Mouse (Mus musculus) embryonic stem cell, embryonic (primary cell): ENCODE results near the gene Rnf34.

Experiments used
- CTCF ChIA-PET, 4 experiments: fragments of 300-600 bp in 2 of 4; fragments of 350-600 bp in 2 of 4; sonication (Branson Sonifier 250); formaldehyde crosslinking; loops; one replicate each; lab custom pipeline; 2022; ENCODE audit warnings: inconsistent platforms in 2 of 4; lab: Charles Lee
- POLR2A ChIA-PET, 4 experiments: fragments of 300-600 bp in 2 of 4; fragments of 350-600 bp in 2 of 4; sonication (Branson Sonifier 250); formaldehyde crosslinking; loops; one replicate each; lab custom pipeline; 2022; ENCODE audit warnings: antibody characterized with exemption in 4 of 4, inconsistent platforms in 1 of 4; lab: Charles Lee

Rnf34 gene

DNA sequence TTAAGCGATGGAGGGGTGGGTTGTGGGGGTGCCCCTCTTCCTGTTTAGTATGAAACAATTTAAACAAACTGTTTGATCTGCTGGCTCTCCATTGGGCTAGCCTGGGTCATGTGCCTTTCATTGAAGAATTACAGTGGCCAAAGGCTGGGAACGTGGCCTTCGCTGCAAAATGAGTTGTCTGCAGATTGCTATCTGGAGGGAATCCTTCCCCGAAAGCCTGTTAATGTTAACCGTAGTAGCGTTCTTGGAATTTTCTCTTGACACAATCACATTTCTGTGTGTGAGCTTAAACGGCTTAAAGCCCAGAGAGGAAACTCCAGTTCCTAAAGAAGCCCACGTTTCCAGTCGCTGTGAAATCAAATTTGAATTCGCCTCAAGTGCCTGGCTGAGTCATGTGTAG, 16.9 kb upstream of the Rnf34 start:
- ChIA-PET CTCF (interaction anchor here in 3 of 4 experiments (0.7 to 1.2 kb wide), 5 partner anchors 21 to 810 kb away, joined by 3 to 12 read pairs (median 5); no protein-coding TSS in a partner anchor), POLR2A (interaction anchor here in 2 of 4 experiments (0.7 to 9.3 kb wide), 13 partner anchors 8 to 417 kb away, joined by 3 to 112 read pairs (median 4); partner anchors contain the start of genes Anapc5 (in 1 of the 2), P2rx4 (in 1 of the 2) and Rnf34 (in 1 of the 2))

DNA sequence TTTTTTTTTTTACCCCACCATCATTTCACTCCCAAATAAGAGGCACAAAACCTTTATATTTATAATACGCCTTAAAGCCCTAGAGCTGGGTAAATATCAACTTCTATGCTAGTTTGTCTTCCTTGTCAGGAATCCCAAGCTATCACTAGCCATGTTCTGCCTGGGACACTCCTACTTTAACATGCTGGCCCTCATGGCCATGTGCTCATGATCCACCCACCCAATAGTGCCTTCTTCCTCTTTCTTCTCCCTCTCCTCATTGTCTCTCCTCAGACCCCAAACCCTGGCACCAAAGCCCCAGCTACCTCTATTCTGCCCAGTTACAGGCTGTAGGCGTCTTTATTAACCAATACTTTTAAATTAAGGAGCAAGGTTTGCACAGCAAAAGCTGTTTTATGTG, 8.7 kb upstream of the Rnf34 start:
- ChIA-PET POLR2A (interaction anchor here in 2 of 4 experiments (1.1 to 9.3 kb wide), 5 partner anchors 8 to 18 kb away, joined by 3 to 112 read pairs (median 4); partner anchors contain the start of genes Anapc5 (in 1 of the 2) and Rnf34 (in 1 of the 2)), CTCF (interaction anchor here in 2 of 4 experiments (0.6 to 0.8 kb wide), 2 partner anchors 30 to 102 kb away, joined by 3 read pairs; no protein-coding TSS in a partner anchor)

DNA sequence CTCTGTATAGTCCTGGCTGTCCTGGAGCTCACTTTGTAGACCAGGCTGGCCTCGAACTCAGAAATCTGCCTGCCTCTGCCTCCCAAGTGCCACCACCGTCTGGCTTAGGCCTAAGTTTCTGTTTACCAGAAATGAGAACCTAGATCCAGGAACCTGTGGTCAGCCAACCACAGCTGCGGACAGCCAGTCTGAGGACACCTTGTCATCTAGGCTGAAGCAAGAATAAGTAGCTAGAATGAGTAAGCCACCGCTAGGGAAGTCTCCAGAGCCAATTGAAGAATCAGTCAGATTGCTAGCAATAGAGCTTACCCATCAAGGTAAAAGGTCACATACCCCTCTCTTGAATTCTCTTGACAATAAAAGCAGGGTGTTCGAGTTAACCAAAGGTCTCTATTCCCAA, 6.0 kb upstream of the Rnf34 start:
- ChIA-PET CTCF (interaction anchor here in 1 of 4 experiments (0.6 kb wide), 1 partner anchor 30 kb away, joined by 3 read pairs; no protein-coding TSS in a partner anchor), POLR2A (interaction anchor here in 3 of 4 experiments (0.6 to 1.9 kb wide), 5 partner anchors 18 to 26 kb away, joined by 3 to 5 read pairs (median 3); partner anchors contain the start of gene Anapc5 (in 1 of the 3))

DNA sequence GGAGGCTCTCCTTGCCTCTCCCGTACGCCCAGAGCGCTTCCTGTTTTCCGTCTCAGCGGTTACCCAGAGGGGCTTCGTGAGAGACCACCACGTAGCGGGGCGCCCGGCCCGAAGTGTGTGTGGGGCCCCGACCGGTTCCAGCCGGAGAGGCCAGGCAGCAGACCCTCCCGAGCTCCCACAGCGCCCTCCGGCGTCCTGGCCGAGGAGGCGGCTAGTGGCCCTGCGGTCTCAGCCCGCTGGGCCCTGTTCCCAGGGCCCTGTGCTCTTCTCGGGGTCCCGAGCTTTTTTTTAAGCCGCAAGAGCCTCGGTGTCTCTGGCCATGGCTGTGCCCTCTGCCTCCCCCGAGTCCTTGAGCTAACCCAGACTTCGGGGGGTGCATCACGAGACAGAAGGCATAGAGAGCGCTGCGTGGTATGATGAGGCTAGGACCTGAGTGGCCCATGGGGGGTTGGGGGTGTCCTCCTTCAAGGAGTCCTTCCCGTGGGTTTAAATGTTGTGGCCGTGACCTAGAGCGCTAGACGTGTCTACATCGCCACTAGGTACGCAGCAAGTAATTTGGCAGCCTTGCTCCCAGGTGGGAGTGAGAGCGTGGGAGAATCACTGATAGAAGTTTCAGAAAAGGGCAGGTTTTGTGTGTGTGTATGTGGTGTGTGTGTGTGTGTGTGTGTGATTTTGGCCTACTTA, 613 bp downstream of the Rnf34 start:
- POLR2A ChIA-PET: interaction anchor here (0.6 to 2.6 kb wide), 33 partner anchors 10 to 299 kb away, joined by 3 to 23 read pairs (median 4); partner anchors contain the start of gene Anapc5 (in 3 of the 4)
- CTCF ChIA-PET: interaction anchor here in 3 of 4 experiments (0.7 to 1.3 kb wide), 5 partner anchors 26 to 124 kb away, joined by 3 to 5 read pairs (median 4); no protein-coding TSS in a partner anchor

DNA sequence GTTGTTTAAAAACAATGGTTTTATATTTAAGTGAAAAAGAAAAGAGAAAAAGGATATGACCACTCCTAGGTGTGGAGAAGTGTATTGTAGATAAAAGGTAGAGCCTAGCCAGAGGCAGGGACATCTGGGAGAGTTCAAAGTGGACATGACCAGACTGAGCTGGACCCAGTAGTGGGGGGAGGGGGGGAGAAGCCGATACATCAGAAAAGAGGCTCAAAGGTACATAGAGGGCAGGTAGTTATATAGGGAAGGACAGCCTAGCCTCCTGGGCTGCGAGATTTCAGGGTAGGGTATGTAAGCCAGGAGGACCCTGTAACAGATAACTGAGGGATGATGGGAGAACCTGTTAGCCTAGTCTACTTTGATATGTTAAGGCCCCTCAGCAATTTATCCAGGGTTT, 2.8 kb downstream of the Rnf34 start:
- CTCF ChIA-PET: interaction anchor here in 1 of 4 experiments (0.6 to 1.7 kb wide), 2 partner anchors 28 to 897 kb away, joined by 3 read pairs; partner anchors contain the start of gene Kntc1

DNA sequence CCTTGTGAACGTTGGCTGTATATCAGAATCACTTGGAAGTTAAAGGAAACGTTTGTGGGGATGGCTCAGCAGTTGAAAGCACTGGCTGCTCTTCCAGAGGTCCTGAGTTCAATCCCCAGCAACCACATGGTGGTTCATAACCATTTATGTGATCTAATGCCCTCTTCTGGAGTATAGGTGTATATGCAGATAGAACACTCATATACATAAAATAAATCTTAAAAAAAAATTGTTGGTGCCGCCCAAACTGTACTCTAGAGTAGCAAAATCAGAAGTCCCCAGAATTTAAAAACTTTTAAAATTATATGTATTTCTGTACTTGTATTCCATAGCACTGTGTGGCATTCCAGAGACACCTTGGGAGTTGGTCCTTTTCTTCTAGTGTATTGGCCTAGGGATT, 6.0 kb downstream of the Rnf34 start:
- ChIA-PET CTCF (interaction anchor here in 2 of 4 experiments (0.6 to 1.0 kb wide), 3 partner anchors 69 to 1622 kb away, joined by 3 to 4 read pairs (median 3); partner anchors contain the start of gene Rilpl2 (in 1 of the 2)), POLR2A (interaction anchor here (0.6 to 5.4 kb wide), 11 partner anchors 12 to 599 kb away, joined by 3 to 34 read pairs (median 4); no protein-coding TSS in a partner anchor)

More for the DNA sequence above, 2.8 kb downstream of the Rnf34 start:
- POLR2A ChIA-PET: interaction anchor here in 3 of 4 experiments (0.6 to 3.0 kb wide), 27 partner anchors 9 to 1059 kb away, joined by 3 to 20 read pairs (median 5); partner anchors contain the start of genes Anapc5 (in 2 of the 3), Orai1 (in 1 of the 3) and Wdr66 (in 1 of the 3)

DNA sequence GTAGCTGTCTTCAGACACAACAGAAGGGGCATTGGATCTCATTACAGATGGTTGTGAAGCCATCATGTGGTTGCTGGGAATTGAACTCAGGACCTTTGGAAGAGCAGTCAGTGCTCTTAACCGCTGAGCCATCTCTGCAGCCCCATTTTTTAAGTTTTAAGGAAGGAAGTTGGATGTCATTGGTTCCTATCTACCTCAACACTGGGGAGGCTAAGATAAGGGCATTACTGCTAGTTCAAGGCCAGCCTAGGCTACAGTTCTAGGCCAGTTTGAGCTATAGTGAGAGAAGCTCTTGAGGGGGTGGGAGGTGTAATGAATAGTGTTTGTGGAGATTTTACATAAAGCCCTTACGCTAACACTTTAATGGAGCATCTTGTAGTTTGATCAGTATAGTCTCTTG, 13.2 kb downstream of the Rnf34 start:
- CTCF ChIA-PET: interaction anchor here in 2 of 4 experiments (0.6 to 1.1 kb wide), 2 partner anchors 17 to 721 kb away, joined by 3 to 5 read pairs; no protein-coding TSS in a partner anchor
- POLR2A ChIA-PET: interaction anchor here in 1 of 4 experiments (0.5 to 3.7 kb wide), 10 partner anchors 9 to 704 kb away, joined by 3 to 20 read pairs (median 4); partner anchors contain the start of gene Rnf34

DNA sequence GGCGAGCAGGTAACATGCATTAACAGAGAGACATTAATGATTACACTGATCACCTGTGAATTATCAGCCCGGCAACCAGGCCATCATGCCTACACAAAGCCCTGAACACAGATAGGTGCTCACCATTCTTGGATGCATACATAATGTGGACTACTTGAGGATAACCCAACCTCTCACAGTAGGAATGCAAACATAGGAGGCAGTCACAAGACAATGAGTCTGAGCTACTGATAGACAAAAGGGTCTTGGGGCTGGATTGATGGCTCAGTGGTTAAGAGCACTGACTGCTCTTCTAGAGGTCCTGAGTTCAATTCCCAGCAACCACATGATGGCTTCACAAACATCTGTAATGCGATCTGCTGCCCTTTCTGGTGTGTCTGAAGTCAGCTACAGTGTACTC, 22.8 kb downstream of the Rnf34 start:
- ChIA-PET CTCF (interaction anchor here in 1 of 4 experiments (1.1 kb wide), 1 partner anchor 9 kb away, joined by 3 read pairs; no protein-coding TSS in a partner anchor), POLR2A (interaction anchor here in 3 of 4 experiments (0.5 to 1.8 kb wide), 19 partner anchors 8 to 404 kb away, joined by 3 to 7 read pairs (median 4); partner anchors contain the start of genes Atp2a2 (in 1 of the 3) and Rnf34 (in 1 of the 3))

DNA sequence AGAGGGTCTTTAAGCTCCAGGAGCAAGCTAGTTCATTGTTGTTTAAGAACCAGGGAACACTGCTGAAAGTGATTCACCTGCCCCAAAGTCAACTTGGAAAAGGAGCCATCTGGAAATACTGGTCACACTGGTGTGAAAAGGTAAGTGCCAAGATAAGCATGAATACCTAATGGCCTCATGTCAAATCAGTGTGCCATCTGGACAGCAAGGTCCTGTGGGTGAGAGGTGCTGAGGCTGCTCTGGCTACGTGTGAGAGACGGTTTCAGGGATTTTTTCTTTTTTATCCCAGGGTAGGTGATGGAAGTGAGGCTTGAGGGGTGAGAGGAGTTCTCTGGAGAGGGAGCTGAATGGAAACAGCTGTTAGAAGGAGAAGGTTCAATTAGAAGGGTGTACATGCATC, 23.7 kb downstream of the Rnf34 start:
- ChIA-PET CTCF (interaction anchor here in 1 of 4 experiments (0.6 kb wide), 1 partner anchor 408 kb away, joined by 3 read pairs; no protein-coding TSS in a partner anchor), POLR2A (interaction anchor here in 1 of 4 experiments (0.6 to 1.3 kb wide), 9 partner anchors 9 to 450 kb away, joined by 3 to 5 read pairs (median 3); no protein-coding TSS in a partner anchor)

DNA sequence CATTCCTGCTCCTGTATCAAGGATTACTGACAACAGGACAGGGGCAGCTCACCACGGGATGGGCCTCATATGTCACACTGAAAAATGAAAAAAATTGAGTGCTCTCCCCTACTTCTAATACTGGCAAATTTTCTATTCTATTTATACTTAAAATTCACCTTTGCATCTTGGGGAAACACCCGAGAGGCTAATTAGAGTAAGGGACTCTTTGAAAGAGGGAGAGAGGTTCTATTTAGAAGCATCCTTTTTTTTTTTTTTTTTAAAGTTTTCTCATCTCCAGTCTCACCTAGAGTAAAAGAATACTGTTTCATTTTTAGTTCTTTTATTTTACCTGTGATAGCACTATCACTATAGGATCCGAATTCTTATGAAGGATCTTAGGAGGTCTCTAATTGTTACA, 24.5 kb downstream of the Rnf34 start:
- CTCF ChIA-PET: interaction anchor here in 1 of 4 experiments (0.6 kb wide), 1 partner anchor 409 kb away, joined by 3 read pairs; no protein-coding TSS in a partner anchor

DNA sequence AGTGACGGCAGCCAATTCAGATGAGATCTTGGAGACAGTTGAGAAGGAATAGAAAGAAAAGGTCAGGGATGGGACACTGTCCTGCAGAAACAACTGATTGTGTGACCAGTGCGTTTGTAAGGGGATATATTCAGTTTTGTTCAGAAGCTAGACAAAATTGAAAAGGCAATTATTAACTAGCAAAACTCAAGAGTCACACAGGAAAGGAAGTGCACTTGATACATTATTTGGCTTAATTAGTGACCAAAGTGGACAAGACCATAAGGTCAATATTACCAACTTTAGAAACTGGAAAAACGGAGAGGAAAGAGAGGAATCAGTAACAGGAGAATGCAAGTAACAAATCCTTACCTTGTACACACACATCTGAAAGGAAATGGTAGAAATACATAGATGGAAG, 26.8 kb downstream of the Rnf34 start:
- ChIA-PET CTCF (interaction anchor here in 2 of 4 experiments (0.7 to 1.2 kb wide), 2 partner anchors 49 to 187 kb away, joined by 3 to 4 read pairs; no protein-coding TSS in a partner anchor), POLR2A (interaction anchor here in 2 of 4 experiments (0.5 to 7.1 kb wide), 3 partner anchors 9 to 99 kb away, joined by 3 to 46 read pairs (median 4); no protein-coding TSS in a partner anchor)

More for the DNA sequence above, 24.5 kb downstream of the Rnf34 start:
- POLR2A ChIA-PET: interaction anchor here in 1 of 4 experiments (0.6 to 1.3 kb wide), 4 partner anchors 8 to 449 kb away, joined by 3 to 4 read pairs (median 3); no protein-coding TSS in a partner anchor

DNA sequence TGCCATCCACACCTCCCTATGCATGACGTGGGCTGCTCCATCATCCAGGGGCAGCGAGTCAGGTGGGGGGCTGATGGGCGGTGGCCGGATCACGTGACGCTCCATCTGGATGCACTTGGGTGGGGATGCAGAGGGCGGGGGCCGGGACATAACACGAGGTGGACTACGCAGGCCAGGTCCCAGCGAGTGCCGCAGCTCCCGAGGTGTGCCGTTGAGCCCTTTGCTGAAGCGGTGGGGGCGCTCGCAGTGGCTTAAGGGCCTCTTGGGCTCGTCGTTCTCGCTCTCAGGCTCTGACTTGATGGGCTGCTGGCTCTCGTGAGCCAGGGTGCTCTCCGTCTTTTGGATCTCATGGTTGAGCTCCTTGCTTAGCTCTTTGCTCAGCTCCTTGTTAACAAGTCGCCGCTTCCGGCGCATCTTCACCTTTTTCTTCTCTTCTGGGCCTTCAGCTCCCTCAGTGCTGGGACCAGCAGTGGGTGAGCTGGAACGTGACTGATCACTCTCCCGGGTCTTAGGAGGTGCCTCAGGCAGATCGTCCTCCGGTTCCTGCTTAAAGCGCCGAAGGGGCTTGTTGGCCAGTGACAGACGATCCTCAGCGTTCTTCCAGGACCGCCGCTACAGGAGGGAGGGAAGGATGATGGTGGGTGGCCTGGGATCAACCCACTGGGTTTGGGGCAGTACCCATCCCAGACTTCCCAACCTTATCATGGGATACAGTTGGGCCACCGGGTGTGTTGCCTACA, 30.6 kb downstream of the Rnf34 start:
- ChIA-PET POLR2A (interaction anchor here (0.6 to 7.2 kb wide), 41 partner anchors 8 to 450 kb away, joined by 3 to 56 read pairs (median 4); partner anchors contain the start of genes Anapc5 (in 1 of the 4) and Kdm2b (in 1 of the 4)), CTCF (interaction anchor here (0.5 to 6.1 kb wide), 18 partner anchors 9 to 427 kb away, joined by 3 to 23 read pairs (median 4); no protein-coding TSS in a partner anchor)

DNA sequence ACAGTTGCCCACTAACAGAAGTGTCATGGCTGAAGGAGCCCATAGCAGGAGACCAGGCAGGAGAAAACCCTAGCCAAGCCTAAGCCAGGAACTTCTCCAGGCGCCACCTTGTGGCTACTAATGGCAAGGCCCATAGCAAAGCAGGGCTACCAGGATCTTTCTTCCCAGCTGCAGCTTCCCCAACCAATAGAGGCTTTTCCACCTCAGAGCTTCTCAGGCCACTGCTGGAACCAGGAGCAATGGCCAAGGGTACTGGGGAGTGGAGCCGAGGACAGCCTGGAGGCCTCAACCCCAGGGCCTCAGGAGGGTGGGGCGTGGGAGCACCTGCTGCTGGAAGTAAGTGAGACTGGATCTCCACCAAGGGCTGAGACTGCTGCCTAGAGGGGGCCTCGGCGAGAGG, 31.5 kb downstream of the Rnf34 start:
- CTCF ChIA-PET: interaction anchor here (0.5 to 6.1 kb wide), 21 partner anchors 9 to 428 kb away, joined by 3 to 23 read pairs (median 4); no protein-coding TSS in a partner anchor

DNA sequence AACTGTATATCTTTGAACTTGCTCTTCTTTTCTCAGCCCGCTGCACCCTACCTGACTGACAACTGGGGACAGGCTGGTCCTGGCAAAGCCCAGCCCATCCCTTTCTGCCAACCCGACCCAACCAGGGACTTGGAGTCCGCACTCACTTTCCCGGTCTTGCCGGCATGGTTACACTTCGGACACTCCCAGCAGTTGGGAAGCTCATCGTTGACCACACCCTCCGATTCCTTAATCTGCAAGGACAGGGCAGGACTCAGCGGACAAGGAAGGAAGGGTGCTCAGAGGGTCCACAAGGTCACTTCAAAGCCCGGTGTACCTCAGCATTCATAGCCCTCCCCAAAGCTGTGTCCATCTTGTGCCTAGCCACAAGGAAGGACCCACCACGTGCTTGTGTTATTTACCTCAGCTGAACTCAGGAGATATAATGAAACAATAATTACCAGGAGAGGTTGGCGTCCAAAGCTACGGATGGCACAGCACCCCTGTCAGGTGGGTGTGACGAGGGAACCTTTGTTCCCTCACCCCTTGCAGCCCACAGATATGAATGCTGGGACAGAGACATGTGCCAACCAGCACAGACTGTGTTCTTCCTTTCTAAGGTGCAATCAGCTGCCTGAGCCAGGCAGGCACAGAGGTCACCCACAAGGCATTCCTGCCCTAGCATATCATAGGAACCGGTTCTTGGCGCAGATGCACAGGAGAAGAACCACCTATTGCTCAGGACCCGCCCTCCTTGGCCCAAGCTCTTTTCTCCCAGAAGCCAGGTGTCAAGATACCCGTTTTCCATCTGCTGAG, 32.6 kb downstream of the Rnf34 start:
- ChIA-PET CTCF (interaction anchor here (0.5 to 6.1 kb wide), 13 partner anchors 12 to 429 kb away, joined by 3 to 23 read pairs (median 4); partner anchors contain the start of gene Orai1 (in 1 of the 4)), POLR2A (interaction anchor here in 3 of 4 experiments (0.5 to 7.2 kb wide), 24 partner anchors 8 to 887 kb away, joined by 3 to 56 read pairs (median 5); partner anchors contain the start of genes Rnf34 (in 2 of the 3) and Orai1 (in 1 of the 3))

More for the DNA sequence above, 31.5 kb downstream of the Rnf34 start:
- POLR2A ChIA-PET: interaction anchor here in 2 of 4 experiments (0.6 to 7.2 kb wide), 24 partner anchors 9 to 347 kb away, joined by 3 to 56 read pairs (median 6); partner anchors contain the start of gene Rnf34 (in 1 of the 2)

DNA sequence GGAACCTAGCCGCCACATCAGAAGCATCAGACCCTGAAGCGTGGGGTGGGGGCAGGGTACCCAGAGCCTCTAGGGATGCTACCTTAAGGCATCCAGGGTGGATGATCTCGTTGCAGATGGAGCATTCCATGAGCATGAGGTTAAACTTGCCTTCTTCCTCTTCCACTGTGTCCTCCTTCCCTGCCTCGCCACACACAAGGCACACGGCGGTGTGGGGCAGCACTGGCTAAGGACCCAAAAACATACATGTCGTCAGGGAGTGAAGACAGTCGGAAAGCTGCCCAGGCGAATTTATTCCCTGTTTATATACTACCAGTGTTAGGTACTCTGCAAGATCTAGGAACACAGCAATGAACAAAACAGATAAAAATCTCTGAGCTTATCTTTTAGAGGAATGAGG, 33.4 kb downstream of the Rnf34 start:
- POLR2A ChIA-PET: interaction anchor here in 3 of 4 experiments (0.6 to 7.2 kb wide), 9 partner anchors 9 to 887 kb away, joined by 3 to 56 read pairs (median 5); partner anchors contain the start of gene Rnf34 (in 1 of the 3)
- CTCF ChIA-PET: interaction anchor here in 3 of 4 experiments (0.5 to 6.1 kb wide), 8 partner anchors 9 to 371 kb away, joined by 3 to 23 read pairs (median 4); partner anchors contain the start of gene Orai1 (in 1 of the 3)
